Comparison of ENCODE assay signal across 8 mouse cellular contexts in genomic region chr8:94191101-94191691, GRCm38 (mm10). TPM values are rescaled to one million over a fixed set of nuclear protein-coding genes. Genes with fewer than 3 reads are reported as not detected.
A peak's percentile ranks its signal among the peaks of the same experiment; 100 is the strongest.
DNase-seq lines count a peak whose midpoint lies in the region; ATAC-seq lines count a peak whose summit lies in the region.

No protein-coding gene starts in this region.

- intact Hi-C loops in heart, postnatal 10 days (cut with DNase I), result loop anchor here (10.0 kb wide), 2 partner anchors 526 to 596 kb away; no protein-coding TSS in a partner anchor

- DNase-seq in layer of hippocampus, adult 9-11 months, result peak; percentile 63
- no peak for DNase-seq in layer of hippocampus, adult 8-10 months (ENCODE audit: low spot score in 2 of 2)
- DNase-seq in heart, postnatal 10 days, result peak; percentile 77 to 82
- DNase-seq in kidney, postnatal 25 days, result peak; percentile 91 to 93
- DNase-seq in splenic B cell, adult 2 months (ENCODE audit: low read depth, low spot score), result peak; percentile 87
- no peak for DNase-seq in left cerebral cortex, adult 9 months (ENCODE audit: low spot score in 2 of 2)

- peak; percentile 45; the same call in 1 of the 2 replicates for ATAC-seq in erythroid progenitor cell, adult 5-6 weeks (replicated peaks; ENCODE audit: low FRiP score, poor library complexity, severe bottlenecking)

- peaks cover 45% of the 10 kb centered on the region for H3K4me1 ChIP-seq in megakaryocyte, embryonic 14.5 days

- no peaks in the 10 kb centered on the region for H3K9me3 ChIP-seq in megakaryocyte, embryonic 14.5 days

- H3K4me3 ChIP-seq in megakaryocyte, embryonic 14.5 days (replicated peaks), result peak overlapping the region; percentile 89

- no peaks in the 10 kb centered on the region for H3K36me3 ChIP-seq in megakaryocyte, embryonic 14.5 days (replicated peaks; ENCODE audit: low read length)
- no peaks in the 10 kb centered on the region for H3K36me3 ChIP-seq in splenic B cell, adult 2 months (ENCODE audit: control insufficient read depth, insufficient read depth, low read length, poor library complexity, severe bottlenecking)

- H3K27me3 ChIP-seq in megakaryocyte, embryonic 14.5 days (replicated peaks), result peaks cover 27% of the 10 kb centered on the region
- H3K27me3 ChIP-seq in splenic B cell, adult 2 months (ENCODE audit: control insufficient read depth, insufficient read depth, low read length, poor library complexity, severe bottlenecking), result no peaks in the 10 kb centered on the region

RNA-seq across cellular contexts. Expression of gene Mt1, which starts 12.3 kb away (rescaled TPM):
- 1,000 to 10,000 TPM in 1 of 4 experiments, 100 to 1,000 TPM in 3; 351 to 1,100 (median 605) TPM for total RNA-seq in layer of hippocampus, adult 8-10 months (2022)
- 62.5 and 80.4 TPM in 2 replicates for total RNA-seq in erythroid progenitor cell, adult 5-6 weeks (2015; ENCODE audit: low replicate concordance)
- total RNA-seq in erythroid progenitor cell, adult 5-6 weeks (2017; ENCODE audit: low replicate concordance), result 18.0 and 24.4 TPM in 2 replicates
- total RNA-seq in heart, postnatal 10 days (2021), result 100 to 1,000 TPM; 104 to 394 TPM
- 627 and 878 TPM in 2 replicates for polyA plus RNA-seq in megakaryocyte, embryonic 14.5 days (2012; ENCODE audit: insufficient read depth, low replicate concordance)

RNA-seq across cellular contexts. Expression of gene Mt2, which starts 18.7 kb away (rescaled TPM):
- total RNA-seq in layer of hippocampus, adult 8-10 months (2022), result 1,000 to 10,000 TPM in 1 of 4 experiments, 100 to 1,000 TPM in 3; 368 to 1,095 (median 602) TPM
- 24.5 and 44.4 TPM in 2 replicates for total RNA-seq in erythroid progenitor cell, adult 5-6 weeks (2015; ENCODE audit: low replicate concordance)
- 11.6 TPM in 1 of 2 replicates, not detected in the other for total RNA-seq in erythroid progenitor cell, adult 5-6 weeks (2017; ENCODE audit: low replicate concordance)
- total RNA-seq in heart, postnatal 10 days (2021), result 10 to 100 TPM in 1 of 2 experiments, 1 to 10 TPM in 1; 9.4 to 87.4 TPM
- polyA plus RNA-seq in megakaryocyte, embryonic 14.5 days (2012; ENCODE audit: insufficient read depth, low replicate concordance), result 368 and 523 TPM in 2 replicates

RNA-seq across cellular contexts. Expression of gene Nup93, which starts 23.2 kb away (rescaled TPM):
- total RNA-seq in layer of hippocampus, adult 8-10 months (2022), result 10 to 100 TPM; 56.4 to 66.3 (median 63.1) TPM
- total RNA-seq in erythroid progenitor cell, adult 5-6 weeks (2015; ENCODE audit: low replicate concordance), result 21.8 and 22.7 TPM in 2 replicates
- total RNA-seq in erythroid progenitor cell, adult 5-6 weeks (2017; ENCODE audit: low replicate concordance), result 10.3 and 20.4 TPM in 2 replicates
- total RNA-seq in heart, postnatal 10 days (2021), result 10 to 100 TPM; 27.6 to 28.3 TPM
- 3.1 and 3.3 TPM in 2 replicates for polyA plus RNA-seq in megakaryocyte, embryonic 14.5 days (2012; ENCODE audit: insufficient read depth, low replicate concordance)

RNA-seq across cellular contexts. Expression of gene Mt3, which starts 38.8 kb away (rescaled TPM):
- total RNA-seq in layer of hippocampus, adult 8-10 months (2022), result 1,000 to 10,000 TPM in 2 of 4 experiments, 100 to 1,000 TPM in 2; 946 to 1,303 (median 1,087) TPM
- not detected in 2 replicates for total RNA-seq in erythroid progenitor cell, adult 5-6 weeks (2015; ENCODE audit: low replicate concordance)
- not detected in 2 replicates for total RNA-seq in erythroid progenitor cell, adult 5-6 weeks (2017; ENCODE audit: low replicate concordance)
- 10 to 100 TPM; 12.5 to 14.5 TPM for total RNA-seq in heart, postnatal 10 days (2021)
- polyA plus RNA-seq in megakaryocyte, embryonic 14.5 days (2012; ENCODE audit: insufficient read depth, low replicate concordance), result not detected in 2 replicates

RNA-seq across cellular contexts. Expression of gene Mt4, which starts 54.2 kb away (rescaled TPM):
- total RNA-seq in layer of hippocampus, adult 8-10 months (2022), result not detected
- total RNA-seq in erythroid progenitor cell, adult 5-6 weeks (2015; ENCODE audit: low replicate concordance), result not detected in 2 replicates
- not detected in 2 replicates for total RNA-seq in erythroid progenitor cell, adult 5-6 weeks (2017; ENCODE audit: low replicate concordance)
- not detected for total RNA-seq in heart, postnatal 10 days (2021)
- not detected in 2 replicates for polyA plus RNA-seq in megakaryocyte, embryonic 14.5 days (2012; ENCODE audit: insufficient read depth, low replicate concordance)

Comparison
In these comparisons a context has a peak if more than half of its experiments do, and no peak if none do; other contexts are left out.
1. DNase-seq: peak in layer of hippocampus, adult 9-11 months (single experiment), heart, postnatal 10 days (2 of 2), kidney, postnatal 25 days (2 of 2) and splenic B cell, adult 2 months (single experiment); none in layer of hippocampus, adult 8-10 months (0 of 2) and left cerebral cortex, adult 9 months (0 of 2).
2. RNA of gene Mt2, which starts 18.7 kb away (total RNA-seq): 368 to 1,095 TPM in layer of hippocampus, adult 8-10 months; 9.4 to 87.4 TPM in heart, postnatal 10 days and 11.6 to 44.4 TPM in erythroid progenitor cell, adult 5-6 weeks; every median in the first group is over 4 times any median in the second.